Mouse (Mus musculus): Measurements from ENCODE around the gene Mycbp.

DNA sequence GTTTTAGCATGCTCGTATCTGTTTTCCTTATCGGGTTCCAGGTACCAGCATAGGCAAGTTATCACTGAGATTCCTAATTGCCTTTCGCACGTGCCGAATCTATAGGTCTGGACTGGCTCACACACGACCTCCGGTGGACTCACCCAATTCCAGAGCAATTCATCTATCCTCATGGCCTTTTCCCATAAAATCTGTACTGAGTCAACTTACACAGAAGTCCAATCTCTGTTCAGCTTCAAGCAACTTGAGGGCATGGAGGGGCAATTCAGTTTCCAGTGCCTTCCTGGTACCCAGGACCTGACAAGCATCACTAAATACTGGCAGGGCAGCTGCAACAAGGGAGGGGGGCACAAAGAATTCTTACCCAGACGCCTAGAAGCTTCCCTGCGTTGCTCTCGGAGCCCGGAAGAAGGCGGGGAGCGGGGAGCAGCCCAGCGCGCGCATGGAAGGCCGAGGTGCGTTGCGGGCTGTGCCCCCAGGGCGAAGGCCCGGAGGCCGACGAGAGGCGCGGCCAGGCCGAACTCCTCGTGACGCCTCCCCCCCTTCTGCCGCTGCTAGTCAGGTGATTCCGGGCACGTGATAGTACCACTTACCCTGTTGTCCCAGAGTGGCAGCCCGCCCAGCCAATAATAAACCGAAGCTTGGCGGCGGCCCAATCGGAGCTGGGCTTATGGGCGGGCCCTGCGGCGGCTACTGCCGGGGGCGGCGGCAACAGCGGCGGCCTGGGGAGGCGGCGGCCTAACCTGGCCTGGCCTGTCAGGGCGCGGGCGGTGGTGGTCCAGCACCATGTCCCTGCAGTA, 12.3 kb downstream of the Mycbp start, which contains the start of gene Rragc:
- TF ChIP-seq POLR2A (IDR thresholded peaks at IDR 0.05; ENCODE audit: insufficient read depth, low read depth, low read length), result peak; percentile 81
- no peak for TF ChIP-seq CTCF (IDR thresholded peaks at IDR 0.05)
- TF ChIP-seq EP300 (IDR thresholded peaks at IDR 0.05; ENCODE audit: insufficient read depth, low read depth, low read length), result peak; percentile 72; the same call in 1 of the 2 replicates
